Mouse (Mus musculus) right cerebral cortex, postnatal 25 days (tissue): ENCODE data around the gene Cxcr5.
A peak's percentile ranks its signal among the peaks of the same experiment; 100 is the strongest.

Experiments
- DNase-seq: peaks from one replicate; pipeline ENCODE4 v3.0.0; 2022

The Cxcr5 gene

GRCm38 (mm10) chr9:44491351-44491750 lies 70.3 kb downstream of the Cxcr5 start:
- no peak for DNase-seq

- no peak for DNase-seq
Measured at GRCm38 (mm10) chr9:44490086-44490967, 71.3 kb downstream of the Cxcr5 start.

GRCm38 (mm10) chr9:44489651-44490085 lies 72.0 kb downstream of the Cxcr5 start:
- DNase-seq: no peak

GRCm38 (mm10) chr9:44488855-44489381 lies 72.8 kb downstream of the Cxcr5 start:
- DNase-seq: no peak

GRCm38 (mm10) chr9:44488416-44488815 lies 73.3 kb downstream of the Cxcr5 start:
- no peak for DNase-seq

- no peak for DNase-seq
Measured at GRCm38 (mm10) chr9:44487441-44487840, 74.2 kb downstream of the Cxcr5 start.

- DNase-seq: no peak
Measured at GRCm38 (mm10) chr9:44486741-44487421, 74.8 kb downstream of the Cxcr5 start.

- DNase-seq: no peak
Measured at GRCm38 (mm10) chr9:44486335-44486734, 75.3 kb downstream of the Cxcr5 start.

GRCm38 (mm10) chr9:44485516-44486161 lies 76.0 kb downstream of the Cxcr5 start:
- DNase-seq: no peak

- DNase-seq: no peak
Measured at GRCm38 (mm10) chr9:44485105-44485515, 76.6 kb downstream of the Cxcr5 start.

- no peak for DNase-seq
Measured at GRCm38 (mm10) chr9:44484311-44485104, 77.2 kb downstream of the Cxcr5 start.

- peak; percentile 65 for DNase-seq
Measured at GRCm38 (mm10) chr9:44483510-44484044, 78.1 kb downstream of the Cxcr5 start.

- DNase-seq: peak; percentile 55
Measured at GRCm38 (mm10) chr9:44483041-44483509, 78.6 kb downstream of the Cxcr5 start.

GRCm38 (mm10) chr9:44482552-44482951 lies 79.1 kb downstream of the Cxcr5 start, which contains the start of gene Bcl9l:
TSS of gene Bcl9l (plus strand) at chr9:44482825.
- peak; percentile 90 for DNase-seq

GRCm38 (mm10) chr9:44482112-44482511 lies 79.6 kb downstream of the Cxcr5 start:
- DNase-seq: no peak

- peak; percentile 86 for DNase-seq
Measured at GRCm38 (mm10) chr9:44479628-44480428, 81.8 kb downstream of the Cxcr5 start.

GRCm38 (mm10) chr9:44478959-44479605 lies 82.6 kb downstream of the Cxcr5 start:
- DNase-seq: peak; percentile 80

- peak; percentile 70 for DNase-seq
Measured at GRCm38 (mm10) chr9:44478229-44478921, 83.3 kb downstream of the Cxcr5 start.

- DNase-seq: no peak
Measured at GRCm38 (mm10) chr9:44477339-44478228, 84.1 kb downstream of the Cxcr5 start.
